Mouse (Mus musculus): ENCODE measurements at regions not wholly inside any gene's neighbourhood (a gene's known extent, or its start where the extent isn't known, plus 50 kb on each side); places are given as distances from the start of the nearest gene placed in this dataset.
"Not testable (repeated sequence)": the region's sequence is repeated elsewhere in the genome, so short reads cannot be mapped to it uniquely, and the experiment has no call there.

DNA sequence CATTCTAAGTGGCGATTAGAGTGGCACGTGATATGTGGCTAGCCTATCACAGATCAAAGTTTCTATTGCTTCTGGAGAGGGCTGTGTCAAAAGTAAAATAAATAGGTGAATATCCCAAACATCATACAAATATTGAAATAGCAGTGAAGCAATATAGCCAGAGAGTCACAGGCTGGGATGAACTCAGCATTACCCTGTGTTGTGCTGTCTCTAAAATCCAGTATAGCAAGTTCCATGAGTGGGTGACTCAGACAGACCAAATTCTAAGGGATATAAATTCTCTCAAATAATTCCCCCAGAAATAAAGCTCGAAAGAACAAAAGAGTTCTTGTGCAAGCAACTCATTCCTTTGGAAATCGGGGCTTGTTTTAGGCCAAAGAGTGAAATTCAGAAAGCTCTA lies 943.2 kb downstream of the Diaph3 start:
- no peak for DNase-seq (ENCODE audit: low spot score in 2 of 2)

DNA sequence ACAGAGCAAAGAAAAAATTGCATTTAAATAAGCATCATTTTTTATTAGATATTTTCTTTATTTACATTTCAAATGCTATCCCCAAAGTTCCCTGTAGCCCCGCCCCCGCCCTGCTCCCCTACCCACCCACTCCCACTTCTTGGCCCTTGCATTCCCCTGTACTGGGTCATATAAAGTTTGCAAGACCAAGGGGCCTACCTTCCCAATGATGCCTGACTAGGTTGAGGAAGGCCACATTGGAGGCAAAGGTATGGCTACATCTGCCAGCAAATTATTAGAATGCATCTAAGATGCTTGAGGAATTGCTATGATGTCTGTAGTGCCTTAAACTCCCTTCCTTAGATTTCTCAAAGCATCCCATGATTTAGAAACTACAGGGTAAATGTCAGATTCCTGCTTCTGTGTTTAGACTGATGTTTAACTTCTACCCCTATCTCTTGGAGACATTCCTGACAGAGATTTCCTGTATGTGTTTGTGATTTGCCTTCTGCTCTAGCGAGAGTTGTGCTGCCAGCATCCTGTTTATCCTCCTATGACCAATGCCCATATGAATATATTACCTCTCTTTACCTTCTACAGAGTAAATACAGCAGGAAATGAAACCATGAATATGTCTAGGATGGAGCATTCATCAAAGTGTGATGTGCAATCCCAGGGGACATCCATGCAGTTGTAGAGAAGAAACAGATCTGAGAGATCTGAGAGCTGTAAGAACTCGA lies 956.2 kb downstream of the Diaph3 start:
- DNase-seq (ENCODE audit: low spot score in 2 of 2) = no peak

DNA sequence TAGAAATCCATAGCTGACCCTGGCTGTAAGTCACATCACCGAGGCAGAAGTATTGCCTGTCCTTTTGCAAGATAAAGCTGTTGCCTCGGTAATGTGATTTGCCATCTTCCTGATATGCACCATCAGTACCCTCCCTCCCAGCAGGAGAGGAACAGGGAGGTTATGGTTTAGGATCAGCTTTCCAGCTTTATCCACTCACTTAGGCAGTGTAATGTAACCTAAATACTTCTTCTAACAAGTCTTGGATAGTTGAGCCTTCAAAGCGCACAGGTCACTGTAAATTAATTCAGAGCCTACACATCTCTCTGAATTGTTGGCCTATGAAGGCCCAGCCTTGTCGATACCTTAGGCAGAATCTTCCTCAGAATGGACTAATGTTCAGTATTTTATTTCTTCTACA lies 962.5 kb downstream of the Diaph3 start:
- DNase-seq (ENCODE audit: low spot score in 2 of 2) = no peak

DNA sequence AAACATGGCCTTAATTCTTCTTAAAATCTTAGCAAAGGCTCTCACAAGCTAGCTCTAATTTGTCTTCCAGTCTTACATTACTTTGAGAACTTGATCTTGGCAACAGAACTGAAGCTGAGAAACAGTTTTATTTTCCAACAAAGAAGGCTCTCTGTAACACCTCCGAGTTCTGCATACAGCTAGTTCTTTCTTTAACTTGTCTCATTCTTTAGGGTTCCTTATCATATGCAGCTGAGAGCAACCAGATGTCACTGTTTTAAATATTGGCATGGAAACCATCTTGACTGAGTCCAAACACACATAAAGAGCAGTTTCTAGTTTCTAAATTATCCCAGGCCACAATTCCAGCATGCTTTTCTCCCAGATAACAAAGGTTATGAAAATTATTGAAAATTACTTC lies 969.9 kb downstream of the Diaph3 start:
- DNase-seq (ENCODE audit: low spot score in 2 of 2) = peak; percentile 6 to 18

DNA sequence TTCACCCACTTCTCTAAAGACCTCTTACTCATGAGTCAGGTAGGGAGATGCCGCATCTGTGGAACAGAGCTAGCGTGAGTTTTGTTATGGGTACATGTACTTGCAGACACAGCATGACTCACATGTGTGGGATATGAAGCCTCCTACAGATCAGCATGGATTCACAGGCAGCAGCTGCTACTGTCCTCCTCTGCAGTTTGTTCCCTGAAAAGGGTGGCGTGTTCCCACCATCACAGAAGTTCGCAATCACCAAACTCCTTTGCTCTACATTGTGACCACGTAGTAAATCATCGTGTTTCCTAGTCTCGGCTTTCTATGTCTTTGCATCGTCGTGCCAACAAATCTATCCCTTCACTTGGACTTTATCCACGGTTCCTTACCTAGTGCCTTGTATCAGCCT lies 981.9 kb downstream of the Diaph3 start:
- peak; percentile 81 to 83 for DNase-seq (ENCODE audit: low spot score in 2 of 2)

DNA sequence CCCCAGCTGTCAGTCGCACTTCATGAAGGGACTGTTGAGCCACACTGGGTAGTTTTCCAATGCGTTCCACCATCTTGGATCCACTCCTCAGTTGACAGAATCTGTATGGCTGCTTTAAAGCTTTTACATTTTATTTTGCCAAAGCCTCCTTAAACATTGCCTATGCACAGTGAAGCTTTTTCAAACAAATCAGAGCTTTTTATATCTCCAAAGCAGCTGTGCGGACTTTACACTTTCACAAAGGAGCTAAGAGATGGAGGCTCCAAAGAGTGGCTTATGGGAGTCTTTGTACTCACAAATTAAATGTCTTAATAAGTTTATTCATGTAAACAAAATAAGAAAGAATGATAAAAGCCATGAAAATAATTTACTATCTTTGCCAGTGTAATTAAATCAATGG lies 986.3 kb downstream of the Diaph3 start:
- DNase-seq (ENCODE audit: low spot score in 2 of 2) = no peak

DNA sequence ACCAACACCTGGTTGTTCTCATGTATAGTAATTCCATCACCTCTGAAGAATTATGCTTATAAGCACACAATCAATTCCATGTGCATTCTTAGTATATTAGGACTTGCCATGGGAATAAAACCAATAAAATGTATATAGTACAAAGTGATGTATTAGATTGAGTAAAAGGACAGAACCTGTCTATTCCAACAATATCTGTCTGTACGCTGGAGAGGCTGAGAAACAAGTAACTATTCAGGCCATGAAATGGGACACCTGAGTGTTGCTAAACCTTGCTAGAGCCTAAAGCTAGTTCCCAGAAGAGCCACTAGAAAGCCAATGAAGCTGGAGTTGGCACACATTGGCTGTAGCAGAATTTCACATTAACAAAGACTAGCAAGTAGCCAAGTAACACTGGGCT lies 989.8 kb downstream of the Diaph3 start:
- DNase-seq (ENCODE audit: low spot score in 2 of 2) = no peak

DNA sequence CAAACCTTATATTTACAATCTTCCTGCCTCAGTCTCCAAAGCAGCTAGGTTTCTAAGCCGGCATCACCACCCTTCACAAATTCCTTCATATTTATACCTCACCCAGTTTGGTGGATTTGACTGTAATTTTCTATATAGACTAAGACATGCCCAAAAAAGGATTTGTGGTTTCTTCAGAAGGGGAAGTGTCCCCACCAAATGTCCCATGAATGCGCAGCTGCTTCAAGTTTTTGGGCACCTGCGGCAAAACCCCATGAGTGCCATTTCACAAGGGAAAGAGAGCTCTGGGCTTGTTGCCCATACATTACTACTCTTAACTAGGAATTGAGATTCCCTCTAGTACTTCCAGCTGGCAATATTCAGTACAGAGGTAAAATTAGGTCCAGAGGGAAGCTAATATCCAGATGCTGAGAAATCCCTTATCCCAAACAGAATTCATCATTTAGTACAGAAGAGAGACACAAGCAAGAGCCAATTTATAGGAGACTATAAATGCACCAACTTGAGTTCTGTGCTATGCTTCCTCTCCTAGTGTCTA lies 990.6 kb downstream of the Diaph3 start:
- no peak for DNase-seq (ENCODE audit: low spot score in 2 of 2)

DNA sequence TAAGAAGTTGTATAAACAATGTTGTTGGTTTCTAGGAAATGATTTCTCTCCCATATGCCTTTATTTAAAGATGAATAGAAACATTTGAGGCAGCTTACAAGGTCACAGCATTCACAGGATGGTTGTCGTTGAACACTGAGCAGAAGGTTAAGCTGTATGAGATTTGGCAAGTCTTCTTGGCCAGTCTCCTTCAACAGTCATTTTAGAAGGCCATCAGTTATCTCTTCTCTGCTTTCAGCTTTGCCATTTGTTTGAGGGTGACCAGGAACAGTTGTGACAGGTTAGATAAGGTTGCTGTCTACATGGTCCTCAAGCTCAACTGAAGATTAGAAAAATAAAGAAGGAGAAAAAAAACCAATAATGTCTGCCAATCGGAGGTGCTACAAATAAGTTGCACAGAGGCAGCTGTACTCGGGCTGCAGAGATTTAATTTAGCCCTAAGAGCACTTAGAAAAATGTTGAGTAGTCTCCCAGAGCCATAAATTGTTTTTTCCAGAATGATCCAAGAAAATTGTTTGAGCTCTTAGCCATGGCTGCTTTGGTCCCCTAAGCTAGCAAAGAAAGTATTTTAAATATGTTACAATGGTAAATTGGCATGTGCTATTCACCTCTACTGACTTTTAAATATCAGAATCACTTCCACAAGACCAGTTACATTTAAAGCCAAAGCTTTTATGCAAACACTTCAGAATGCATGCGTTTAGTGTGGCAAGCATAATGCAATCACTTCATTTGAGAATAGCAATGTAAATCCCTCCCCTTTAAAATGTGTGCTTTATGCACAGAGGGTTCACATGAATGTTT lies 1025.6 kb downstream of the Diaph3 start:
- no peak for DNase-seq (ENCODE audit: low spot score in 2 of 2)

DNA sequence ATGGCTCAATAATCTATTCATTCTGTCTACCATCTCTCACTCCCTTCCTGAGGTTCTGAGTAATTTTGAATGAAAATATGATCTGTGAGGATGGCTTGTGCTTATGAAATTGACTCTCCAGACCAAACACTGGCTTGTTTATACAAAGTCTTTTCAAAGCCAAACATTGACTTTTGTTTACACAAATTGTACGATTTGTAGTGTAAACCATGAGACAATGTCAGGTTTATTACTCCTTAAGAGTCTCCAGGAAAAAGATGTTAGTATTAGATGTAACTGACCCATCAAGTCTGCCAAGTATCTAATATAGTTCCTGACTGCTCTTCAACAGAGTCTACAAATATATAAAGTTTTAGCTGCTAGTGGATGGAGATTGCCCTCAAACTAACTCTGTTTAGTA lies 1039.5 kb downstream of the Diaph3 start:
- no peak for DNase-seq (ENCODE audit: low spot score in 2 of 2)

DNA sequence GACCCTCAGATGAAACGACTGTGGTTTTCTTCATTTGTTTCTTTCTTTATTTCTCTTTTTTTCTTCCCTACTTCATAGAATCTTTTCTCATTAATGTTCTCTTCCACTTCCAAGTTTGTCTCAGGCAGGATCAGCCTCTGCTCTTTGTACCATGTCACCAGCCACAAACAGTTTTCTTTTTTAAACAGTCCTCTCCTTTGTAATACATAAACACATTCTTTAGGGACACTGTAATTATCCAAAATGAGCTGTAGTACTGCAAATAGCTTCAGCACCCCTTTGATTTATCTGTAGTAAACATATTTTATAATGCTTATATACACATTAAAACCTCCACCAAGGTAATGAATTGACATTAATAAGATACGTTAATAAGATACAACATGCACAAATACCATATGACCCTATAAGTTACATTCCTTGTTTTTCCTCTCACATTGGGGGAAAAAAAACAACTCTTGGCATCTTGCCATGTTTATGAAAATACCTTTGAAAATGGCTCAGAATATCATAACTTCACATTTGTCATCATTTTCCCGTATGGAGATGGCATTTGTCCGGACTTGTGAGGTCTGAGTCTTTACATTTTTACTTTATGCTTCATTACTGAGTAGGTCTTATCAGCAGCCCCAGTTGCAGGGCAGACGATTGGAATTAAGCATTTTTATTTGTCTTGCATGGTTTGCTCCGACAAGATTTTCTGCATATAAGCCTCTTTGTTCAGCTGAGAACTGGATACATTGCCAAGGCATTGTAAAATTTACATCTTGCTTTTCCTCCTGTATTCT lies 1070.5 kb downstream of the Diaph3 start:
- no peak for DNase-seq (ENCODE audit: low spot score in 2 of 2)

DNA sequence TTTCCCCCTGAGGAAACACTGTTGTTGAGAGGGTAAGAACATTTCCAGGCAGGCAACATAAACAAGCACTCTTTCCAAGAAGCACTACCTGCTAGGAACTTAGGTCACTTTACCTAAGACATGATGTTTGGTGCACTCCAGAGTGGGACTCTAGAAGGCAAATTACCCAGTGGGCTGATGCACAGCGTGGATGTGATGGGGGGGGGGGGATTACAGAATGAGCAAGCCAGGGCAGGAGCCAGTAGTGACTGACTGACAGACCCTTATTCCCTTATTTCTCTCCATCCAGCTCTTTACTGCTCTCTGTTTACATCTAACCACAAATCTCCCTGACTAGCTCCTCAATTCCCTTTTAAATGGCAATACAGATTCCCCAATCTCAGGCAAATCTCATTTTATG lies 1071.7 kb downstream of the Diaph3 start:
- no peak for DNase-seq (ENCODE audit: low spot score in 2 of 2)

DNA sequence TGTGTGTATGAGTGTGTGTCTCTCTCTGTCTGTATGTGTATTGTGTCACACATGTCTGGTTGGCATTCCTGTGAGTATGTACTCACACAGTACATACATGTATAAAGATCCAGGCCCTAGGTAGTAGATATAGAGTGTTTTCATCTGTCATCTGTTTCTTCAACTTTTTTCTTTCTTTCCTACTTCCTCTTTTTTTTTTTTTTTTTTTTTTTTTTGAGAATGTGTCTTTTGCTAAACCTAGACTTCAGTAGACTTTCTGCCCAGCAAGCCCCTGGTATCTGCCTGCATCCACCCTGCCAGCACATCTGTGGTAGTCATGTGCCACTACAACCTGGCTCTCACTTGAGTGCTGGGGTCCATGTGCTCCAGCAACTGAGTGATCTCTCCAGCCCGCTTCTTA lies 1073.3 kb downstream of the Diaph3 start:
- no peak for DNase-seq (ENCODE audit: low spot score in 2 of 2)

DNA sequence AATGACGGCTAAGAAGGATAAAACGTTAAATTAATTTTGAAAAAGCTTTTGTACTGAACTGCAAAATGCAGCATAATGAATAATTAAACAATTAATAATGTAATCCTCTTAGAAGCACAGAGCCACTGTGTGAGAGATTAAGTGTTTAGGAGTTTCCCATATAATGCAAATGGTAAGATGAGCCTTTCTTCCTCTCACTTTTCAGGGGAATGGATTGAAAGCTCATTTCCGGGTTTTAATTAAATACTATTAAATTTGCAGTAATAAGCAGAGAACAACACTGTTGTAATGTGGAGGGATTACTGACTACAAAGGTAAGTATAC lies 1077.5 kb downstream of the Diaph3 start:
- DNase-seq (ENCODE audit: low spot score in 2 of 2) = no peak

DNA sequence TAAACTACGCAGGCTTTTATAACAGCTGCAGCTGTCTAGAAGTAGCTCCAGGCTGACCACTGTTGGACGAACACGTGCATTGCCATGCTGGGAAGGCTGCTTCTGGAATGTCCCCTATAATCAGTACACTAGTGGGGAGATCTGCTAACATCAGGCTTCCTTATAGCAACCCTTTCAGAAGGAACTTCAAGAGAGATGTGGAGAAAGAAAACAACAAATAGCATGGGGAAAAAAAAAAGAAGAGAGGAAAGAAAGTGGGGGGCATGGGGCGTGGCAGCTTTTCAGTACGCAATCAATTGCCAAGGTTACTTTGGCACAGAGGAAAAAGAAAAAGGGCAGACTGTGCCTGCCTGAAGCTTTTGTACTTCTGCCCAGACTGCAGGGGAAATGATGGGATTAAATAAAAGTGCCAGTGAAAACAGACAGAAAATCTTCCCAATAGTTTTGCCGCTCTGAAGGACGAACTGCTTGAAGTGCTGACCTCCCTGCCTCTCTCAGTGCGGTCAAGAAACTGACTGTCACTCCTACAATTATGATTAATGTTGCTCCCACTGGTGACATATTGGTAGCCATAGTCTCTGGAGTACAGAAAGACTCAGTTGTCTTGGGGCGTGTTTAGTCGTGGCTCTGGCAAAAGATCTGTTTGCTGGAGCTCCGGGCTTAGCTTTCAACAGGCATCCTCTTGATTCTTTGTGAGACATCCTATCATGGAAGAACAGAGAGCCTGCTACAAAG lies 1078.0 kb downstream of the Diaph3 start:
- DNase-seq (ENCODE audit: low spot score in 2 of 2) = peak in 1 of 2 experiments; percentile 6

DNA sequence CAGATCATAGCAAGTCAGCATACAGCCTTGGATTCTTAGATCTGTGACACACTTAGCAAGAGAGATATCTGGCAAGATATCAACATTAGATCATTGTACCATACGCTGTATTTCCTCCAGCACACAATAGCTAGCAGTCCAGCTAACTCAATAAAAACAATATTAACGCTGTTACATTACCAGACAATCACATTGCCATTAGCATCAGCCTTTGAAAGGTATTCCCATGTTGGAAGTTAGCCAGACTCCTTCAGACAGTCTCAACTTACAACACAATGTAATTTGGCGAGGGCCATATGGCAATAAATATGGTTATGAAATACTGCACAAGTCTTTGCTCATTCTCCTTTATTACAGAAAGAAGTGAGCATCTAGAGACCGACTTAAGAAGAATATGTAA lies 1084.0 kb downstream of the Diaph3 start:
- DNase-seq (ENCODE audit: low spot score in 2 of 2) = no peak

DNA sequence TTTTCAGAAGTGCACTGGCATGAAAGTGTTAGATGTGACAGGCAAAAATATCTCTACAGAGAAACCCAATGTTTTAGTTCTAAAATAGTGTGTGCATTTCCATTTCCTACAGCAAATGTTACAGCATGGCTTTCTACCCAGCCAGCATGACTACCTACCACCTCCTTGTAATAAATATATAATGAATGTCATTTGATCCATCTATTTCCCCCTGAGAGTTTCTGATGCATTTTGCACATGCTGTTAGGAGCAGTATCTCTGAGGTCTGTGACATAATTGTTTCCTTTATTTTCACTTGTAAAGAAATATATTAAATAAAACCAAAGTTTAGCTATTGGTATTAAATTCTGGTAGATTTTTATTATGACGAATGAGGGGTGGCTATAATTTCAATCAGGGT lies 1086.4 kb downstream of the Diaph3 start:
- DNase-seq (ENCODE audit: low spot score in 2 of 2) = no peak

DNA sequence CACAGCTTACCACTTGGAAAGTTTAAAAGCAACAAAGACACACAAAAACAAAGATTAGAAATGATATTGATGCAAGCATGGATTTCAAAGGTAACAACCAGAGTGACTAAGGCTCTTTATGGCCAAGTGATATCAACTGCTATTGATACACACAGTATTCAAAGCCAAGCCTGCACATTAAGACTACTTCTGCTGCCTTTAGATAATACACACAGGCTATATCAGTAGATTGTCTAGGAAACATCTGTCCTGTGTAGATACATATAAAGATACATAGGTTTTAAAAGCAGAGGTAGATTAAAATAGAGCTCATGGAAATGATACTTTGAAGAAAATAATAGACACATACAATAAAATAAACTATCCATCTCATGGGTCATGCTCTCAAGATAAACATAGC lies 1111.6 kb downstream of the Diaph3 start:
- DNase-seq (ENCODE audit: low spot score in 2 of 2) = no peak

DNA sequence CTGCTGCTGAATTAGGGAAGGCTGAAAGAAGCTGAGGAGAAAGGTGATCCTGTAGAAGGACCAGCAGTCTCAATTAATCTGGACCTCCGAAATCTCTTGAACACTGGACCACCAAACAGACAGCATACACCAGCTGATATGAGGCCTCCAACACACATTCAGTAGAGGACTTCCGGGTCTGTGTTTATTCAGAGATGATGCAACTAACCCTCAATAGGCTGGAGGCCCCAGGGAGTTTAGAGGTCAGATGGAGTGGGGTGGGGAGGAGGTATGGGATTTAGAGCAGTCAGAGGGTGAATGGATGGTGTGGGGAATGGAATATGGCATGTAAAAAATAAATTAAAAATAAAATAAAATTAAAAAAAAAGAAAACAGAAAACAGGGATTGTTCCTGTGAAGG lies 1123.4 kb downstream of the Diaph3 start:
- not testable (repeated sequence) for DNase-seq (ENCODE audit: low spot score in 2 of 2)

All from right cerebral cortex, adult 2 months (tissue).